Mouse (Mus musculus) limb, embryonic 14.5 days (tissue): ENCODE results near the gene Gtf3c5. TPM values are rescaled to one million over a fixed set of nuclear protein-coding genes. Genes with fewer than 3 reads are reported as not detected.

ENCODE experiments used
- ATAC-seq: fragments of 200-750 bp; cut with Nextera tagmentation; 2 replicates; pipeline ENCODE4 v1.8.0; 2017; ENCODE audit warnings: low read depth, moderate number of reproducible peaks, moderate TSS enrichment; ENCODE audit not compliant: low FRiP score
- DNase-seq: peaks from one replicate; pipeline ENCODE4 v3.0.0-alpha.2; 2015; ENCODE audit warnings: low spot score
- H3K27ac ChIP-seq: fragments of 300-500 bp; sonication (generic); replicated peaks from 2 replicates; pipeline ENCODE4 v1.5.1; 2014; ENCODE audit warnings: low read depth, mild to moderate bottlenecking, low read length, moderate library complexity, mixed read lengths
- H3K27me3 ChIP-seq: fragments of 300-500 bp; sonication (generic); 2 replicates; pipeline ENCODE4 v1.6.1; 2014; ENCODE audit warnings: low read length, mixed read lengths; ENCODE audit not compliant: control insufficient read depth, insufficient read depth
- H3K36me3 ChIP-seq: fragments of 300-500 bp; sonication (generic); 2 replicates; pipeline ENCODE4 v1.6.1; 2014; ENCODE audit warnings: mild to moderate bottlenecking, low read length, moderate library complexity, mixed read lengths; ENCODE audit not compliant: control insufficient read depth, insufficient read depth
- H3K4me1 ChIP-seq: fragments of 300-500 bp; sonication (generic); 2 replicates; pipeline ENCODE4 v1.6.1; 2014; ENCODE audit warnings: antibody characterized with exemption, low read length, mixed read lengths; ENCODE audit not compliant: control insufficient read depth, insufficient read depth
- H3K4me2 ChIP-seq: fragments of 300-500 bp; sonication (generic); replicated peaks from 2 replicates; pipeline ENCODE4 v1.6.1; 2014; ENCODE audit warnings: low read depth, mild to moderate bottlenecking, low read length, moderate library complexity; ENCODE audit not compliant: severe bottlenecking
- H3K4me3 ChIP-seq: fragments of 300-500 bp; sonication (generic); replicated peaks from 2 replicates; pipeline ENCODE4 v1.5.1; 2014; ENCODE audit warnings: low read length
- H3K9ac ChIP-seq: fragments of 300-500 bp; sonication (generic); 2 replicates; pipeline ENCODE4 v1.6.1; 2014; ENCODE audit warnings: mild to moderate bottlenecking, low read depth, low read length, moderate library complexity; ENCODE audit not compliant: severe bottlenecking
- H3K9me3 ChIP-seq: fragments of 300-500 bp; sonication (generic); 2 replicates; pipeline ENCODE4 v1.6.1; 2016; ENCODE audit warnings: low read length; ENCODE audit not compliant: control insufficient read depth
- POLR2A ChIP-seq: fragments of 200-500 bp; IDR thresholded peaks from 2 replicates; pipeline ENCODE4 v1.8.0; 2012; ENCODE audit warnings: inconsistent platforms, mild to moderate bottlenecking, moderate library complexity, borderline replicate concordance; ENCODE audit not compliant: insufficient read depth, insufficient read length; ENCODE audit errors: extremely low read depth
- WGBS: fragments of 180-500 bp; shearing (Covaris S2); extraction: QIAGEN DNeasy Blood & Tissue Kit; methylation state at CpG from one replicate; pipeline ENCODE4 v1.1.7; 2014; 5-methylcytosine and 5-hydroxymethylcytosine counted together
- polyA plus RNA-seq, 2 experiments: library from polyadenylated mRNA; depleted of rRNA in 1 of 2; stranded (reverse) in 1 of 2; unstranded in 1 of 2; fragments of >200 nt; fragmentation: Nextera tagmentation in 1 of 2; extraction: Ambion mirVana in 1 of 2; gene quantifications; 2 replicates each; pipeline versions ENCODE4 v1.2.1 to v1.2.3; 2012 to 2014

Gtf3c5 gene
- polyA plus RNA-seq, 2 experiments = 29.7 to 52.4 TPM

GRCm38 (mm10) chr2:28537995-28538816 is 45.3 kb downstream of the Gtf3c5 start:
- Histone ChIP-seq H3K27me3 (no peaks in the 10 kb centered on the region), H3K4me3 (no peak overlapping the region), H3K9me3 (no peaks in the 10 kb centered on the region), H3K36me3 (peaks cover 34% of the 10 kb centered on the region), H3K4me1 (peaks cover 51% of the 10 kb centered on the region), H3K27ac (peak overlapping the region; percentile 67; the same call in 1 of the 2 replicates), H3K4me2 (no peak overlapping the region), H3K9ac (peak overlapping the region; percentile 16; the same call in 1 of the 2 replicates)
- no peak for ATAC-seq
- TF ChIP-seq POLR2A = no peak
- WGBS = 68% methylated on average over 8 of the region's 8 CpGs
- no peak for DNase-seq

GRCm38 (mm10) chr2:28537634-28537920 is 46.0 kb downstream of the Gtf3c5 start:
- H3K9me3 ChIP-seq = no peaks in the 10 kb centered on the region
- H3K9ac ChIP-seq = 0 out of 2 replicates have a peak overlapping the region, but pooled peaks have one; percentile 25
- H3K4me3 ChIP-seq = no peak overlapping the region
- H3K36me3 ChIP-seq = peaks cover 27% of the 10 kb centered on the region
- no peak for TF ChIP-seq POLR2A
- peaks cover 57% of the 10 kb centered on the region for H3K4me1 ChIP-seq
- H3K27me3 ChIP-seq = no peaks in the 10 kb centered on the region
- H3K27ac ChIP-seq = 0 out of 2 replicates have a peak overlapping the region, but pooled peaks have one; percentile 13
- H3K4me2 ChIP-seq = no peak overlapping the region
- no peak for ATAC-seq
- WGBS = 49% methylated on average over 4 of the region's 4 CpGs
- DNase-seq = no peak

- Histone ChIP-seq H3K9ac (peak overlapping the region; percentile 25; the same call in 1 of the 2 replicates), H3K9me3 (no peaks in the 10 kb centered on the region), H3K4me2 (no peak overlapping the region), H3K4me3 (no peak overlapping the region), H3K4me1 (peaks cover 60% of the 10 kb centered on the region), H3K36me3 (peaks cover 22% of the 10 kb centered on the region), H3K27ac (0 out of 2 replicates have a peak overlapping the region, but pooled peaks have one; percentile 13), H3K27me3 (no peaks in the 10 kb centered on the region)
- DNase-seq = no peak
- TF ChIP-seq POLR2A = no peak
- ATAC-seq = no peak
- WGBS = 78% methylated on average over 11 of the region's 11 CpGs
Observed at GRCm38 (mm10) chr2:28536766-28537633, 46.6 kb downstream of the Gtf3c5 start.

- WGBS = 42% methylated on average over 4 of the region's 4 CpGs
- ATAC-seq = no peak
- peaks cover 60% of the 10 kb centered on the region for H3K4me1 ChIP-seq
Observed at GRCm38 (mm10) chr2:28536166-28536565, 47.4 kb downstream of the Gtf3c5 start.

GRCm38 (mm10) chr2:28535650-28536049 is 47.9 kb downstream of the Gtf3c5 start:
- no peak for TF ChIP-seq POLR2A
- Histone ChIP-seq H3K4me3 (peak overlapping the region; percentile 52; the same call in 1 of the 2 replicates), H3K4me1 (peaks cover 65% of the 10 kb centered on the region), H3K27me3 (no peaks in the 10 kb centered on the region), H3K27ac (no peak overlapping the region), H3K9ac (peak overlapping the region; percentile 2; the same call in 1 of the 2 replicates), H3K4me2 (peak overlapping the region; percentile 84), H3K36me3 (peaks cover 8% of the 10 kb centered on the region), H3K9me3 (no peaks in the 10 kb centered on the region)
- ATAC-seq (no peak), DNase-seq (no peak)
- WGBS = 20% methylated on average over 7 of the region's 7 CpGs

More at GRCm38 (mm10) chr2:28536166-28536565, 47.4 kb downstream of the Gtf3c5 start:
- Histone ChIP-seq H3K36me3 (peaks cover 13% of the 10 kb centered on the region), H3K27me3 (no peaks in the 10 kb centered on the region), H3K9me3 (no peaks in the 10 kb centered on the region), H3K4me2 (peak overlapping the region; percentile 84; the same call in 1 of the 2 replicates), H3K27ac (no peak overlapping the region), H3K4me3 (no peak overlapping the region), H3K9ac (peak overlapping the region; percentile 16)
- TF ChIP-seq POLR2A = no peak
- DNase-seq = no peak
